Mouse (Mus musculus) liver, embryonic 11.5 days (tissue): ENCODE results near the gene Prmt3. TPM values are rescaled to one million over a fixed set of nuclear protein-coding genes. Genes with fewer than 3 reads are reported as not detected.

Experiments used
- ATAC-seq: fragments of 200-750 bp; cut with Nextera tagmentation; replicated peaks from 2 replicates; pipeline ENCODE4 v1.8.0; 2017; ENCODE audit warnings: moderate number of reproducible peaks, mild to moderate bottlenecking, moderate TSS enrichment, moderate library complexity; ENCODE audit not compliant: low FRiP score
- DNase-seq: peaks from one replicate; pipeline ENCODE4 v3.0.0-alpha.2; 2017; ENCODE audit warnings: low spot score
- H3K27ac ChIP-seq: fragments of 300-500 bp; sonication (generic); 2 replicates; pipeline ENCODE4 v1.5.1; 2014; ENCODE audit warnings: mild to moderate bottlenecking, low read depth, low read length, control low read depth
- H3K27me3 ChIP-seq: fragments of 300-500 bp; sonication (generic); replicated peaks from 2 replicates; pipeline ENCODE4 v1.6.1; 2014; ENCODE audit warnings: low read length, mixed read lengths; ENCODE audit not compliant: control insufficient read depth, insufficient read depth
- H3K36me3 ChIP-seq: fragments of 300-500 bp; sonication (generic); 2 replicates; pipeline ENCODE4 v1.6.1; 2014; ENCODE audit warnings: mild to moderate bottlenecking, low read length, moderate library complexity, mixed read lengths; ENCODE audit not compliant: control insufficient read depth, insufficient read depth
- H3K4me1 ChIP-seq: fragments of 300-500 bp; sonication (generic); replicated peaks from 2 replicates; pipeline ENCODE4 v1.6.1; 2014; ENCODE audit warnings: low read length, mixed read lengths; ENCODE audit not compliant: control insufficient read depth, insufficient read depth
- H3K4me2 ChIP-seq: fragments of 300-500 bp; sonication (generic); 2 replicates; pipeline ENCODE4 v1.6.1; 2014; ENCODE audit warnings: mild to moderate bottlenecking, control low read depth, moderate library complexity
- H3K4me3 ChIP-seq: fragments of 300-500 bp; sonication (generic); 2 replicates; pipeline ENCODE4 v1.5.1; 2014; ENCODE audit warnings: low read depth, low read length, control low read depth
- H3K9ac ChIP-seq: fragments of 300-500 bp; sonication (generic); 2 replicates; pipeline ENCODE4 v1.6.1; 2014; ENCODE audit warnings: low read depth, low read length, control low read depth
- H3K9me3 ChIP-seq: fragments of 300-500 bp; sonication (generic); 2 replicates; pipeline ENCODE4 v1.6.1; 2016; ENCODE audit warnings: low read length, inconsistent platforms, mixed read lengths; ENCODE audit not compliant: control insufficient read depth
- WGBS: fragments of 180-500 bp; shearing (Covaris S2); extraction: QIAGEN DNeasy Blood & Tissue Kit; methylation state at CpG from one replicate; pipeline ENCODE4 v1.1.7; 2014; 5-methylcytosine and 5-hydroxymethylcytosine counted together
- polyA plus RNA-seq: library from polyadenylated mRNA; unstranded; fragments of >200 nt; fragmentation: Nextera tagmentation; extraction: Ambion mirVana; gene quantifications from 2 replicates; pipeline ENCODE4 v1.2.1, GENCODE M21; 2014

Prmt3 gene
- polyA plus RNA-seq, 1 experiment from 2014 or later = 65.0 TPM

- H3K36me3 ChIP-seq = no peaks in the 10 kb centered on the region
- no peak overlapping the region for H3K27ac ChIP-seq
- no peak overlapping the region for H3K9ac ChIP-seq
- H3K4me1 ChIP-seq = no peaks in the 10 kb centered on the region
- WGBS = 75% methylated on average over 8 of the region's 8 CpGs
- H3K4me3 ChIP-seq = no peak overlapping the region
- H3K27me3 ChIP-seq = no peaks in the 10 kb centered on the region
- DNase-seq (no peak), ATAC-seq (no peak)
- H3K9me3 ChIP-seq = no peaks in the 10 kb centered on the region
- no peak overlapping the region for H3K4me2 ChIP-seq
Observed at GRCm38 (mm10) chr7:49879998-49880707, 102.0 kb downstream of the Prmt3 start.

GRCm38 (mm10) chr7:49882288-49882687 lies 104.1 kb downstream of the Prmt3 start:
- Histone ChIP-seq H3K4me1 (no peaks in the 10 kb centered on the region), H3K27me3 (no peaks in the 10 kb centered on the region), H3K4me2 (no peak overlapping the region), H3K4me3 (no peak overlapping the region), H3K9ac (no peak overlapping the region), H3K9me3 (no peaks in the 10 kb centered on the region), H3K36me3 (no peaks in the 10 kb centered on the region), H3K27ac (no peak overlapping the region)
- 32% methylated on average over 4 of the region's 4 CpGs for WGBS
- DNase-seq (no peak), ATAC-seq (no peak)

GRCm38 (mm10) chr7:49882694-49883389 lies 104.7 kb downstream of the Prmt3 start:
- DNase-seq (no peak), ATAC-seq (no peak)

GRCm38 (mm10) chr7:49887776-49888390 lies 109.7 kb downstream of the Prmt3 start:
- no peak overlapping the region for H3K4me3 ChIP-seq
- DNase-seq (no peak), ATAC-seq (no peak)
- no peaks in the 10 kb centered on the region for H3K27me3 ChIP-seq
- no peak overlapping the region for H3K9ac ChIP-seq
- H3K4me1 ChIP-seq = no peaks in the 10 kb centered on the region
- H3K9me3 ChIP-seq = no peaks in the 10 kb centered on the region
- WGBS = 54% methylated on average over 2 of the region's 2 CpGs
- H3K4me2 ChIP-seq = no peak overlapping the region
- no peaks in the 10 kb centered on the region for H3K36me3 ChIP-seq
- H3K27ac ChIP-seq = no peak overlapping the region

More at GRCm38 (mm10) chr7:49882694-49883389, 104.7 kb downstream of the Prmt3 start:
- 26% methylated on average over 16 of the region's 16 CpGs for WGBS
- Histone ChIP-seq H3K27ac (no peak overlapping the region), H3K9me3 (no peaks in the 10 kb centered on the region), H3K27me3 (no peaks in the 10 kb centered on the region), H3K9ac (no peak overlapping the region), H3K36me3 (no peaks in the 10 kb centered on the region), H3K4me1 (no peaks in the 10 kb centered on the region), H3K4me3 (no peak overlapping the region), H3K4me2 (no peak overlapping the region)

- WGBS = 63% methylated on average over 2 of the region's 2 CpGs
- H3K9ac ChIP-seq = no peak overlapping the region
- no peak overlapping the region for H3K27ac ChIP-seq
- H3K4me3 ChIP-seq = no peak overlapping the region
- H3K9me3 ChIP-seq = no peaks in the 10 kb centered on the region
- ATAC-seq (no peak), DNase-seq (no peak)
- H3K4me1 ChIP-seq = no peaks in the 10 kb centered on the region
- H3K27me3 ChIP-seq = no peaks in the 10 kb centered on the region
- no peak overlapping the region for H3K4me2 ChIP-seq
- no peaks in the 10 kb centered on the region for H3K36me3 ChIP-seq
Observed at GRCm38 (mm10) chr7:49894786-49895185, 116.6 kb downstream of the Prmt3 start.

GRCm38 (mm10) chr7:49895296-49895695 lies 117.2 kb downstream of the Prmt3 start:
- WGBS = 70% methylated on average over 6 of the region's 6 CpGs
- Histone ChIP-seq H3K4me1 (no peaks in the 10 kb centered on the region), H3K9ac (no peak overlapping the region), H3K27ac (no peak overlapping the region), H3K4me2 (no peak overlapping the region), H3K36me3 (no peaks in the 10 kb centered on the region), H3K9me3 (no peaks in the 10 kb centered on the region), H3K27me3 (no peaks in the 10 kb centered on the region), H3K4me3 (no peak overlapping the region)
- ATAC-seq (no peak), DNase-seq (no peak)

- ATAC-seq = no peak
Observed at GRCm38 (mm10) chr7:49902003-49902552, 123.9 kb downstream of the Prmt3 start.

GRCm38 (mm10) chr7:49907191-49908171 lies 129.3 kb downstream of the Prmt3 start:
- Histone ChIP-seq H3K27ac (no peak overlapping the region), H3K36me3 (no peaks in the 10 kb centered on the region), H3K4me1 (no peaks in the 10 kb centered on the region), H3K9me3 (no peaks in the 10 kb centered on the region), H3K4me3 (no peak overlapping the region), H3K9ac (no peak overlapping the region), H3K27me3 (peaks cover 79% of the 10 kb centered on the region), H3K4me2 (no peak overlapping the region)
- ATAC-seq (no peak), DNase-seq (no peak)
- WGBS = 5% methylated on average over 28 of the region's 28 CpGs

More at GRCm38 (mm10) chr7:49902003-49902552, 123.9 kb downstream of the Prmt3 start:
- Histone ChIP-seq H3K9ac (no peak overlapping the region), H3K27me3 (peaks cover 25% of the 10 kb centered on the region), H3K36me3 (no peaks in the 10 kb centered on the region), H3K9me3 (no peaks in the 10 kb centered on the region), H3K4me1 (no peaks in the 10 kb centered on the region), H3K4me2 (no peak overlapping the region), H3K4me3 (no peak overlapping the region), H3K27ac (no peak overlapping the region)
- DNase-seq = no peak
- WGBS = 50% methylated on average over 9 of the region's 9 CpGs
